Mouse (Mus musculus) limb, embryonic 11.5 days (tissue): ENCODE results near the gene Pdgfc. TPM values are rescaled to one million over a fixed set of nuclear protein-coding genes. Genes with fewer than 3 reads are reported as not detected.
A peak's percentile ranks its signal among the peaks of the same experiment; 100 is the strongest.

Experiments used
- ATAC-seq: fragments of 200-750 bp; cut with Nextera tagmentation; 2 replicates; pipeline ENCODE4 v1.8.0; 2017; ENCODE audit warnings: low read depth; ENCODE audit not compliant: insufficient number of reproducible peaks, low FRiP score, low TSS enrichment
- DNase-seq: peaks from one replicate; pipeline ENCODE4 v3.0.0-alpha.2; 2015; ENCODE audit warnings: low spot score
- H3K27ac ChIP-seq: fragments of 300-500 bp; sonication (generic); replicated peaks from 2 replicates; pipeline ENCODE4 v1.5.1; 2014; ENCODE audit warnings: low read depth, mild to moderate bottlenecking, low read length
- H3K27me3 ChIP-seq: fragments of 300-500 bp; sonication (generic); 2 replicates; pipeline ENCODE4 v1.6.1; 2014; ENCODE audit warnings: mild to moderate bottlenecking, low read length, mixed read lengths; ENCODE audit not compliant: control insufficient read depth, insufficient read depth
- H3K36me3 ChIP-seq: fragments of 300-500 bp; sonication (generic); 2 replicates; pipeline ENCODE4 v1.6.1; 2014; ENCODE audit warnings: mild to moderate bottlenecking, low read length, moderate library complexity, mixed read lengths; ENCODE audit not compliant: control insufficient read depth, insufficient read depth
- H3K4me1 ChIP-seq: fragments of 300-500 bp; sonication (generic); 2 replicates; pipeline ENCODE4 v1.6.1; 2014; ENCODE audit warnings: low read length, mixed read lengths; ENCODE audit not compliant: control insufficient read depth, insufficient read depth
- H3K4me2 ChIP-seq: fragments of 300-500 bp; sonication (generic); 2 replicates; pipeline ENCODE4 v1.6.1; 2014; ENCODE audit warnings: low read depth, mild to moderate bottlenecking, moderate library complexity; ENCODE audit not compliant: severe bottlenecking
- H3K4me3 ChIP-seq: fragments of 300-500 bp; sonication (generic); 2 replicates; pipeline ENCODE4 v1.5.1; 2014; ENCODE audit warnings: low read depth, low read length
- H3K9ac ChIP-seq: fragments of 300-500 bp; sonication (generic); 2 replicates; pipeline ENCODE4 v1.6.1; 2014; ENCODE audit warnings: mild to moderate bottlenecking, low read length
- H3K9me3 ChIP-seq: fragments of 300-500 bp; sonication (generic); 2 replicates; pipeline ENCODE4 v1.6.1; 2016; ENCODE audit warnings: low read length; ENCODE audit not compliant: control insufficient read depth
- WGBS: fragments of 180-500 bp; shearing (Covaris S2); extraction: QIAGEN DNeasy Blood & Tissue Kit; methylation state at CpG from one replicate; pipeline ENCODE4 v1.1.7; 2014; 5-methylcytosine and 5-hydroxymethylcytosine counted together
- polyA plus RNA-seq: library from polyadenylated mRNA; unstranded; fragments of >200 nt; fragmentation: Nextera tagmentation; extraction: Ambion mirVana; gene quantifications from 2 replicates; pipeline ENCODE4 v1.2.1, GENCODE M21; 2014

Pdgfc gene
- polyA plus RNA-seq, 1 experiment from 2014 or later: 77.5 TPM

- H3K36me3 ChIP-seq: no peaks in the 10 kb centered on the region
- no peak overlapping the region for H3K9ac ChIP-seq
- H3K27ac ChIP-seq: no peak overlapping the region
- no peak overlapping the region for H3K4me3 ChIP-seq
- H3K4me1 ChIP-seq: peaks cover 7% of the 10 kb centered on the region; the same call in 1 of the 2 replicates
- no peaks in the 10 kb centered on the region for H3K27me3 ChIP-seq
- no peak for DNase-seq
- no peaks in the 10 kb centered on the region for H3K9me3 ChIP-seq
- H3K4me2 ChIP-seq: no peak overlapping the region
- no peak for ATAC-seq
Measured at GRCm38 (mm10) chr3:81054074-81054473, 17.9 kb downstream of the Pdgfc start.

DNA sequence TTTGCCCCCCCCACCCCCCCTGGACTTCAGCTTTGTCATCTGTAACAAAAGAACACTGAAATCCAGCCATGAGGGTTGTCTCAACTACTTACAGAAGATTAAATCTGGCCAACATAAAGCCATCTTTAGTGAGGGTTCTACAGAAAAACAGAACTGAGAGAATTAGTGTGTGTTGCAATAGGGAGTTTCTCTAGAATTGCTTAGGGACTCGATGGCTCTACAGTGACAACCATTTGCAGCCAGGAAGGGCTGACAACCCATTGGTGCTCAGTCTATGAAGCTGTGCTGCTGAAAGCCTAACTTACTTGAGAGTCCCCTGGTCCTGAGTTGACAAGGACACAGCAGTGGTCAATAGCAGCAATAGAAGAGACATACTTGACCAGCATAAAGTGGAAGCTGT, 21.5 kb downstream of the Pdgfc start:
- Histone ChIP-seq H3K9me3 (no peaks in the 10 kb centered on the region), H3K27ac (no peak overlapping the region), H3K9ac (no peak overlapping the region), H3K4me1 (peaks cover 5% of the 10 kb centered on the region; the same call in 1 of the 2 replicates), H3K27me3 (no peaks in the 10 kb centered on the region), H3K36me3 (no peaks in the 10 kb centered on the region), H3K4me3 (no peak overlapping the region), H3K4me2 (no peak overlapping the region)
- no peak for DNase-seq
- WGBS: 89% methylated on average over 1 of the region's 1 CpGs
- no peak for ATAC-seq

DNA sequence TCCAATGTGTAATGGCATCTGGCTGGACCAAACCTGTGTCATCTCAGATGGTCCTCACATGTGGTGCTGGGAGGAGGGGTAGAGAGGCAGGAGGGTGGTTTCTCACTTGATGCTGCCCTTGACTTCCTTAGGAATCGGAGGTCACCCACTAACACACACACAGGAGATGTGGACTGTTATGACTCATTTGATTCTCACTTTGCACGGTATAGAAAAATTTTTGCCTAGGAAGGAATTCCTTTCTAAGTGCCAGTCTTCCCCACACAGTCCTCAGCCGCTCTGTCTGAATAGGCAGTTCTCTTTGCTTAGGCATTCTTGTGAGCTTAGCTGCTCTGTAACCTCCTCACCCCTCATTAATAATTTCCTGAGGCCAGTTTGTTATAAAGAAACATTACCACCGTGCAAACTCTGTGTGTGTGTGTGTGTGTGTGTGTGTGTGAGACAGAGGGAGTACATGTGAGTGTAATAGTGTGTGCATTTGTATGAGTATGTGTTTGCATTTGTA, 22.4 kb downstream of the Pdgfc start:
- Histone ChIP-seq H3K36me3 (no peaks in the 10 kb centered on the region), H3K4me2 (no peak overlapping the region), H3K9me3 (no peaks in the 10 kb centered on the region), H3K4me1 (peaks cover 5% of the 10 kb centered on the region; the same call in 1 of the 2 replicates), H3K9ac (no peak overlapping the region), H3K4me3 (no peak overlapping the region), H3K27ac (no peak overlapping the region), H3K27me3 (no peaks in the 10 kb centered on the region)
- ATAC-seq (peak; percentile 65; the same call in 1 of the 2 replicates), DNase-seq (no peak)
- WGBS: 38% methylated on average over 4 of the region's 4 CpGs

- Histone ChIP-seq H3K9ac (no peak overlapping the region), H3K4me2 (no peak overlapping the region), H3K4me3 (no peak overlapping the region), H3K27me3 (no peaks in the 10 kb centered on the region), H3K27ac (no peak overlapping the region), H3K36me3 (no peaks in the 10 kb centered on the region), H3K9me3 (no peaks in the 10 kb centered on the region), H3K4me1 (no peaks in the 10 kb centered on the region)
- WGBS: 40% methylated on average over 2 of the region's 2 CpGs
- ATAC-seq (no peak), DNase-seq (no peak)
Measured at GRCm38 (mm10) chr3:81068550-81068949, 32.3 kb downstream of the Pdgfc start.

- WGBS: 80% methylated on average over 1 of the region's 1 CpGs
- no peak overlapping the region for H3K27ac ChIP-seq
- H3K36me3 ChIP-seq: no peaks in the 10 kb centered on the region
- no peak overlapping the region for H3K4me2 ChIP-seq
- no peak overlapping the region for H3K9ac ChIP-seq
- no peaks in the 10 kb centered on the region for H3K27me3 ChIP-seq
- peaks cover 5% of the 10 kb centered on the region for H3K4me1 ChIP-seq
- DNase-seq: no peak
- no peak for ATAC-seq
- H3K4me3 ChIP-seq: no peak overlapping the region
- H3K9me3 ChIP-seq: no peaks in the 10 kb centered on the region
Measured at GRCm38 (mm10) chr3:81101136-81101535, 64.9 kb downstream of the Pdgfc start.

GRCm38 (mm10) chr3:81102158-81102876, 66.1 kb downstream of the Pdgfc start:
- Histone ChIP-seq H3K4me3 (no peak overlapping the region), H3K9me3 (no peaks in the 10 kb centered on the region), H3K36me3 (no peaks in the 10 kb centered on the region), H3K9ac (no peak overlapping the region), H3K27me3 (no peaks in the 10 kb centered on the region), H3K4me1 (no peaks in the 10 kb centered on the region), H3K4me2 (no peak overlapping the region), H3K27ac (no peak overlapping the region)
- WGBS: 62% methylated on average over 3 of the region's 3 CpGs
- DNase-seq (no peak), ATAC-seq (no peak; the same call in 1 of the 2 replicates)

- DNase-seq (no peak), ATAC-seq (no peak)
- Histone ChIP-seq H3K9ac (no peak overlapping the region), H3K4me3 (no peak overlapping the region), H3K27ac (no peak overlapping the region), H3K4me2 (no peak overlapping the region), H3K27me3 (no peaks in the 10 kb centered on the region), H3K9me3 (no peaks in the 10 kb centered on the region), H3K36me3 (no peaks in the 10 kb centered on the region), H3K4me1 (no peaks in the 10 kb centered on the region)
- WGBS: 67% methylated on average over 5 of the region's 5 CpGs
Measured at GRCm38 (mm10) chr3:81102877-81103420, 66.7 kb downstream of the Pdgfc start.

GRCm38 (mm10) chr3:81107515-81107914, 71.3 kb downstream of the Pdgfc start:
- no peaks in the 10 kb centered on the region for H3K36me3 ChIP-seq
- H3K27ac ChIP-seq: no peak overlapping the region
- no peaks in the 10 kb centered on the region for H3K9me3 ChIP-seq
- H3K4me2 ChIP-seq: no peak overlapping the region
- DNase-seq (no peak), ATAC-seq (no peak)
- no peaks in the 10 kb centered on the region for H3K4me1 ChIP-seq
- H3K9ac ChIP-seq: no peak overlapping the region
- H3K27me3 ChIP-seq: no peaks in the 10 kb centered on the region
- H3K4me3 ChIP-seq: no peak overlapping the region
- WGBS: 53% methylated on average over 1 of the region's 1 CpGs
